Mouse (Mus musculus): ENCODE measurements around the gene C8a. TPM values are rescaled to one million over a fixed set of nuclear protein-coding genes. Genes with fewer than 3 reads are reported as not detected.

C8a gene
- total and polyA plus RNA-seq, 2 experiments from 2014 or later, result 0.04 TPM; not detected in 1

DNA sequence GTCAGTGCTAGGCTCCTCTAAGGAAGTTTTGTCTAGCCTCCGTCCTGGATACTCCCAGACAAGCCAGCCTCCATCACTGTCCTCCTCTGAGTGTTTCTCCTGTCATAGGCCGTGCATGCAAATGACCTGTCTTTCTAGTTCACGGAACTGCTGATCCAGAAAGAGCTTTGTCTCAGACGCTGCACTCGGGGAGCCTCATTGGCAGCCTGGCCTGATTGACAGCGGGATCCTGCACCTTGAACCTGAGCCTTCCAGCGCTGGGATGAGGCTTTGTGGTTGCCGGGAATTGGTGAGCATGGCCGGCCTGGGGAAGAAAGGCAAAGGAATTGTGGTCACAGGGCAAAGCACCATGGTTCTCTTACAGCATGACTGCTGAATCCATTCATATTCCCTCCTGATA is 11.3 kb upstream of the C8a start:
- no peak for TF ChIP-seq CTCF (IDR thresholded peaks at IDR 0.05; ENCODE audit: low read depth)
- Histone ChIP-seq H3K9ac (replicated peaks; ENCODE audit: low read length) (no peak overlapping the region), H3K9me3 (ENCODE audit: low read length) (no peaks in the 10 kb centered on the region), H3K27me3 (ENCODE audit: insufficient read depth, low read length) (no peaks in the 10 kb centered on the region), H3K27ac (no peak overlapping the region), H3K4me2 (ENCODE audit: low read depth, low read length) (no peak overlapping the region), H3K36me3 (ENCODE audit: insufficient read depth, low read length) (no peaks in the 10 kb centered on the region), H3K4me3 (ENCODE audit: low read length) (no peak overlapping the region), H3K4me1 (ENCODE audit: insufficient read depth, low read length) (peaks cover 8% of the 10 kb centered on the region; the same call in 1 of the 2 replicates)
- WGBS, result 40% methylated on average over 9 of the region's 9 CpGs
- ATAC-seq (0 out of 2 replicates have a peak, but pooled peaks have one; percentile 49), DNase-seq (ENCODE audit: low spot score) (no peak)

DNA sequence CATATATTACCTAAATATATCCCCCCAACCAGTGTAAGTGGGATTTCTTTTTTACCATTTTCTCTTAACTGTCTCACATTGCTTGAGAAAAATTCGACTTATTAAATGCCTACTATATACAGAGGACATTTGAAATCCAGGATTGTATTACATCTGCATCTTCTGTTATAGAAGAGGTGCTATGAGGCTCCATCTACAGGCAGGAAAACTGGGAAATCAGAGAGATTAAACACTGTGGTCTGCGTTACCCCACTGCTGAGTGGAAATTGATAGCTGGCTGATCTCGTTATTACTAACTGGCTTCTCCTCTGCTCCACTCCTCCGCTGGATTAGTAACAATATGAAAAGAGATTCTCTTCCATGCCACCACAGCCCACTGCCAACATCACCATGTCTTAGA is 366 bp downstream of the C8a start:
- Histone ChIP-seq H3K4me2 (ENCODE audit: low read depth, low read length) (no peak overlapping the region), H3K27ac (no peak overlapping the region), H3K9ac (replicated peaks; ENCODE audit: low read length) (no peak overlapping the region), H3K27me3 (ENCODE audit: insufficient read depth, low read length) (no peaks in the 10 kb centered on the region; the same call in 1 of the 2 replicates), H3K4me3 (ENCODE audit: low read length) (no peak overlapping the region), H3K36me3 (ENCODE audit: insufficient read depth, low read length) (no peaks in the 10 kb centered on the region), H3K9me3 (ENCODE audit: low read length) (no peaks in the 10 kb centered on the region), H3K4me1 (ENCODE audit: insufficient read depth, low read length) (no peaks in the 10 kb centered on the region)
- ATAC-seq (no peak), DNase-seq (ENCODE audit: low spot score) (no peak)
- peak; percentile 45 for TF ChIP-seq CTCF (IDR thresholded peaks at IDR 0.05; ENCODE audit: low read depth)
- 64% methylated on average over 4 of the region's 4 CpGs for WGBS

DNA sequence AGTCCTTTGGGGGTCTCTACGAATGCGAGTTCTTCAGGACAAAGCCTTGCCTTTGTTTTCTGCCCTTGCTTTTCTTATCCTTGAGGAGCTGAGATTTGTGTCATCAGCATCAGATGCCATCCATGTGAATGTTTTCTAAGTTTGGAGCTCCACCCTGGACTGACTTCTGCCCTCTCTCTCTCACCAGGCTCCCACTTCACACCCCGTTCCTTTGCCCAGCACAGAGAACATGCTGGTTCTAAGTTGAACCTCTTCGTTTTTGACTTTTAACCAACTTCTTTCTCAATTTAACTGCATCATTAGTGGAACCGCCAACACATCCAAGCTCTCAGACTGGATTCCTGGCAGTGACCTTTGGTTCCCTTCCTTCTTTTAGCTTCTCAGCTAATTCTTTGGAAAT is 6.0 kb downstream of the C8a start:
- TF ChIP-seq CTCF (IDR thresholded peaks at IDR 0.05; ENCODE audit: low read depth), result no peak
- H3K27me3 ChIP-seq (ENCODE audit: insufficient read depth, low read length), result no peaks in the 10 kb centered on the region
- no peaks in the 10 kb centered on the region for H3K36me3 ChIP-seq (ENCODE audit: insufficient read depth, low read length)
- no peak overlapping the region for H3K4me2 ChIP-seq (ENCODE audit: low read depth, low read length)
- DNase-seq (ENCODE audit: low spot score) (no peak), ATAC-seq (no peak)
- no peak overlapping the region for H3K4me3 ChIP-seq (ENCODE audit: low read length)
- WGBS, result 89% methylated on average over 5 of the region's 5 CpGs
- H3K9me3 ChIP-seq (ENCODE audit: low read length), result no peaks in the 10 kb centered on the region
- H3K4me1 ChIP-seq (ENCODE audit: insufficient read depth, low read length), result no peaks in the 10 kb centered on the region
- H3K9ac ChIP-seq (replicated peaks; ENCODE audit: low read length), result no peak overlapping the region
- H3K27ac ChIP-seq, result no peak overlapping the region

DNA sequence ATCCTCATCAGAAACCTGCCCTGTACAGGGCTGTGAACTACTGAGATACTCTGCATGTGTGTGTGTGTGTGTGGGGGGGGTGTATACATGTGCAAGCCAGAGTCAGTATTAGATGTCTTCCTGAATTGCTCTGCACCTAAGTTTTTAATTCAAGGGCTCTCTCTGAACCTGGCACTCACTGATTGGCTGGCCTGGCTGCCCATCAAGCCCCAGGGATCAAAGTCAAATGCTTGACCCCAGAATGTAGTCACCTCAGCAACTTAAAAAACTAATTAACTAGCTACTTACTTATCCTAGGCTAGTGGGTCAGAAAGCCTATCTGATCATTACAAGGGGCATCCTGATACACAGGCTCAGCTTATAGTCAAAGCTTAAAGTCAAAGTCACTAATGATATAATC is 6.6 kb downstream of the C8a start:
- H3K4me1 ChIP-seq (ENCODE audit: insufficient read depth, low read length), result no peaks in the 10 kb centered on the region
- no peak overlapping the region for H3K4me2 ChIP-seq (ENCODE audit: low read depth, low read length)
- H3K27me3 ChIP-seq (ENCODE audit: insufficient read depth, low read length), result no peaks in the 10 kb centered on the region
- no peak overlapping the region for H3K4me3 ChIP-seq (ENCODE audit: low read length)
- ATAC-seq (no peak), DNase-seq (ENCODE audit: low spot score) (no peak)
- no peaks in the 10 kb centered on the region for H3K9me3 ChIP-seq (ENCODE audit: low read length)
- H3K9ac ChIP-seq (replicated peaks; ENCODE audit: low read length), result no peak overlapping the region
- no peak overlapping the region for H3K27ac ChIP-seq
- H3K36me3 ChIP-seq (ENCODE audit: insufficient read depth, low read length), result no peaks in the 10 kb centered on the region
- no peak for TF ChIP-seq CTCF (IDR thresholded peaks at IDR 0.05; ENCODE audit: low read depth)

DNA sequence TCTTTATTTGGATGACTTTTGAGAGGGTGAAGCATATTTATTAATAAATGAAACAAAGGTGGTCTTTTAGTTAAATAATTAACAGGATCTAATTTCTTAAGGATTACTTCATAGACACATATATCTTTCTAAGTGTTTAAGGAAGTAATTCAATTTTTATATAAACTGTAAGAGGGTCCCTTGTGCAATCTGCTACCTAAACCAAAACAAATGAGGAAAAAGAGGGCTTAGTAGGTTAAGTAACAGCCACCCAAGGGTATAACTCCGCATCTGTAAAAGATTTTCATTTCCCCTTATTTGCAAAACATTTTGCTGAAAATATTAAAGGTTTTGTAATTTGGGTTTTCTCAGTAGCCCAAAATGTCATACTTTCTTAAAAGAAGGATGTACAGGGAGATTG is 11.8 kb downstream of the C8a start:
- no peaks in the 10 kb centered on the region for H3K27me3 ChIP-seq (ENCODE audit: insufficient read depth, low read length)
- H3K36me3 ChIP-seq (ENCODE audit: insufficient read depth, low read length), result no peaks in the 10 kb centered on the region
- H3K9me3 ChIP-seq (ENCODE audit: low read length), result no peaks in the 10 kb centered on the region
- DNase-seq (ENCODE audit: low spot score) (no peak), ATAC-seq (no peak)
- no peak overlapping the region for H3K4me3 ChIP-seq (ENCODE audit: low read length)
- no peak overlapping the region for H3K4me2 ChIP-seq (ENCODE audit: low read depth, low read length)
- H3K4me1 ChIP-seq (ENCODE audit: insufficient read depth, low read length), result no peaks in the 10 kb centered on the region
- TF ChIP-seq CTCF (IDR thresholded peaks at IDR 0.05; ENCODE audit: low read depth), result no peak
- no peak overlapping the region for H3K27ac ChIP-seq
- no peak overlapping the region for H3K9ac ChIP-seq (replicated peaks; ENCODE audit: low read length)
- WGBS, result 84% methylated on average over 1 of the region's 1 CpGs

DNA sequence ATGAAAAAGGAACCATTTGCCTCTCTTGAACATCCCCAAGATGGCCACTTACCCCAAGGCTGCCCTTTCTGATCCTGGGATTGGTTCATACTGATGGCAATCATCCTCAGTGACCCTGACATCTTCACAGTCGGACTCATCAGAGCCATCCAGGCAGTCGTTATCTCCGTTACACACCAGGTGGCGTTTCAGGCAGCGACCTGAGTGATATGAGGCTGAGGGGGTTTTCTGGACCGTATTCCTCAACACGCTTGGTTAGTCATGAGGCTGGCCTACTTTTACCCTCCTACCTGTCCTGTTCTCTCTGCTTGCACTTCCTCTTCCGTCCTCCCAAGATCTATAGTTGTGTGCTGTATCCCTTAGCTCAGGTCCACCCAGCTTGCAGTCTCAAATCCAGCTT is 15.0 kb downstream of the C8a start:
- no peaks in the 10 kb centered on the region for H3K36me3 ChIP-seq (ENCODE audit: insufficient read depth, low read length)
- H3K4me1 ChIP-seq (ENCODE audit: insufficient read depth, low read length), result no peaks in the 10 kb centered on the region
- H3K9ac ChIP-seq (replicated peaks; ENCODE audit: low read length), result no peak overlapping the region
- ATAC-seq (no peak), DNase-seq (ENCODE audit: low spot score) (no peak)
- H3K27ac ChIP-seq, result no peak overlapping the region
- 87% methylated on average over 8 of the region's 8 CpGs for WGBS
- TF ChIP-seq CTCF (IDR thresholded peaks at IDR 0.05; ENCODE audit: low read depth), result no peak
- no peaks in the 10 kb centered on the region for H3K9me3 ChIP-seq (ENCODE audit: low read length)
- H3K27me3 ChIP-seq (ENCODE audit: insufficient read depth, low read length), result no peaks in the 10 kb centered on the region
- H3K4me3 ChIP-seq (ENCODE audit: low read length), result no peak overlapping the region
- no peak overlapping the region for H3K4me2 ChIP-seq (ENCODE audit: low read depth, low read length)

DNA sequence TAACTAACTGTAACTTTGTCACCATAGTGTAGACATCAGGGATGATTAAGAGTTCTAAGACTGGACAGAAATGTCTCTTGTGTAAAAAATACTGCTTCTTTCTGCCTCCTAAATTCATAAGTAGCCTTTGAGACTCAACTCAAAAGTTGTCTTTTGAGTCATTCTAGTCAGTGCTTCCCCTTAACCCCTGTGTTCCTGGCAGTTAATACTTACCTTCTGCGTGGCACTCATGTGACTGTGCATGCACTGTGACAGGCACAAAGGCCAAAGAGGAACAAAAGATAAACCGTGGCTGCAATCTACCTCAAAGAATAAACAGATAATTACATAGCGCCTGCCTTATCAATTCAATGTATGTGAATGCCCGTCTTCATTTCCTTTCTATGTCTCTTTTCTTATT is 18.4 kb downstream of the C8a start:
- no peaks in the 10 kb centered on the region for H3K36me3 ChIP-seq (ENCODE audit: insufficient read depth, low read length)

More for the DNA sequence above, 18.4 kb downstream of the C8a start:
- TF ChIP-seq CTCF (IDR thresholded peaks at IDR 0.05; ENCODE audit: low read depth), result no peak
- H3K27me3 ChIP-seq (ENCODE audit: insufficient read depth, low read length), result no peaks in the 10 kb centered on the region
- no peak overlapping the region for H3K4me2 ChIP-seq (ENCODE audit: low read depth, low read length)
- no peak overlapping the region for H3K4me3 ChIP-seq (ENCODE audit: low read length)
- DNase-seq (ENCODE audit: low spot score) (no peak), ATAC-seq (no peak)
- no peaks in the 10 kb centered on the region for H3K4me1 ChIP-seq (ENCODE audit: insufficient read depth, low read length)
- WGBS, result 77% methylated on average over 4 of the region's 4 CpGs
- no peaks in the 10 kb centered on the region for H3K9me3 ChIP-seq (ENCODE audit: low read length)
- H3K27ac ChIP-seq, result no peak overlapping the region
- no peak overlapping the region for H3K9ac ChIP-seq (replicated peaks; ENCODE audit: low read length)

Data from hindbrain, postnatal 0 days (tissue).